Mouse (Mus musculus) embryonic facial prominence, embryonic 15.5 days (tissue): Measurements from ENCODE around the gene Slc12a1. TPM values are rescaled to one million over a fixed set of nuclear protein-coding genes. Genes with fewer than 3 reads are reported as not detected.
A peak's percentile ranks its signal among the peaks of the same experiment; 100 is the strongest.

Experiments
- ATAC-seq: fragments of 200-750 bp; cut with Nextera tagmentation; 2 replicates; pipeline ENCODE4 v1.8.0; 2017; ENCODE audit warnings: low read depth, moderate TSS enrichment; ENCODE audit not compliant: insufficient number of reproducible peaks, low FRiP score, low TSS enrichment
- H3K27ac ChIP-seq: fragments of 300-500 bp; sonication (generic); replicated peaks from 2 replicates; pipeline ENCODE4 v1.5.1; 2015; ENCODE audit warnings: mild to moderate bottlenecking, inconsistent platforms
- H3K27me3 ChIP-seq: fragments of 300-500 bp; sonication (generic); 2 replicates; pipeline ENCODE4 v1.6.1; 2015; ENCODE audit warnings: inconsistent platforms
- H3K36me3 ChIP-seq: fragments of 300-500 bp; sonication (generic); 2 replicates; pipeline ENCODE4 v1.6.1; 2015; ENCODE audit warnings: mild to moderate bottlenecking, inconsistent platforms
- H3K4me1 ChIP-seq: fragments of 300-500 bp; sonication (generic); 2 replicates; pipeline ENCODE4 v1.6.1; 2015; ENCODE audit warnings: inconsistent platforms
- H3K4me2 ChIP-seq: fragments of 300-500 bp; sonication (generic); replicated peaks from 2 replicates; pipeline ENCODE4 v1.6.1; 2015; ENCODE audit warnings: mild to moderate bottlenecking, inconsistent platforms
- H3K4me3 ChIP-seq: fragments of 300-500 bp; sonication (generic); replicated peaks from 2 replicates; pipeline ENCODE4 v1.5.1; 2015; ENCODE audit warnings: mild to moderate bottlenecking, inconsistent platforms
- H3K9ac ChIP-seq: fragments of 300-500 bp; sonication (generic); 2 replicates; pipeline ENCODE4 v1.6.1; 2015; ENCODE audit warnings: inconsistent platforms
- H3K9me3 ChIP-seq: fragments of 300-500 bp; sonication (generic); replicated peaks from 2 replicates; pipeline ENCODE4 v1.6.1; 2016; ENCODE audit warnings: inconsistent platforms
- WGBS: fragments of 180-500 bp; shearing (Covaris S2); methylation state at CpG from one replicate; pipeline ENCODE4 v1.1.7; 2015; 5-methylcytosine and 5-hydroxymethylcytosine counted together
- polyA plus RNA-seq: library from polyadenylated mRNA; unstranded; fragments of >200 nt; fragmentation: Nextera tagmentation; extraction: Ambion mirVana; gene quantifications from 2 replicates; pipeline ENCODE4 v1.2.1, GENCODE M21; 2015

The Slc12a1 gene
- polyA plus RNA-seq, 1 experiment from 2014 or later = not detected

DNA sequence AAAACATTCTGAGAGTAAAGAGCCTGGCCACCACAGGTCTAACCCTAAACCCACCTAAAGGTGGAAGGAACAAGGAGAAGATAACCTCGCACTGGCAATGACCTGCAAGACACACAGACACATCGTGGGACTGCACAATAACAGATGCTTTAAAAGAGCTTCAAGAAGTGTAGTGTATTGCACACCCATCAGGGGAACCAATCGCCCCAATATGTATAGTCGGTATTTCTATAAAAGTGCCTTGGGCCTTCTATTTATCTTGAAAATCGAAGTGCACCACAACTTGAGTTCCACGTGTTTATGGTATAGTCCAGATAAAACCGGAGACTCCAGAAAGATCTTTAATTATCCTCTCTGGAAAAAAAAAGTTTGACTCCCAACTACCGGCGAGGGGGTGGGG is 94.4 kb downstream of the Slc12a1 start:
- Histone ChIP-seq H3K9ac (no peak overlapping the region), H3K4me3 (peak overlapping the region; percentile 60), H3K27me3 (no peaks in the 10 kb centered on the region), H3K4me1 (peaks cover 24% of the 10 kb centered on the region), H3K4me2 (peak overlapping the region; percentile 52), H3K9me3 (no peaks in the 10 kb centered on the region), H3K36me3 (peaks cover 15% of the 10 kb centered on the region; the same call in 1 of the 2 replicates), H3K27ac (peak overlapping the region; percentile 94)
- 12% methylated on average over 9 of the region's 9 CpGs for WGBS
- ATAC-seq = no peak

- Histone ChIP-seq H3K27ac (peak within 1 kb of the TSS; percentile 94), H3K36me3 (peaks cover 17% of the 10 kb centered on the region; the same call in 1 of the 2 replicates), H3K27me3 (no peaks in the 10 kb centered on the region), H3K9me3 (no peaks in the 10 kb centered on the region), H3K4me2 (peak within 1 kb of the TSS; percentile 52), H3K9ac (peak within 1 kb of the TSS; percentile 48), H3K4me1 (peaks cover 24% of the 10 kb centered on the region), H3K4me3 (peak within 1 kb of the TSS; percentile 60)
- WGBS = under 1% methylated on average over 96 of the region's 96 CpGs
- ATAC-seq = peak; percentile 100
Observed at GRCm38 (mm10) chr2:125247108-125247961, 95.0 kb downstream of the Slc12a1 start, which contains the start of gene Dut. Gene Dut, plus strand, starts transcription at chr2:125247190.

- Histone ChIP-seq H3K36me3 (peaks cover 18% of the 10 kb centered on the region; the same call in 1 of the 2 replicates), H3K27me3 (no peaks in the 10 kb centered on the region), H3K4me3 (peak overlapping the region; percentile 60), H3K27ac (peak overlapping the region; percentile 94), H3K9ac (peak overlapping the region; percentile 48), H3K4me2 (peak overlapping the region; percentile 52), H3K4me1 (peaks cover 24% of the 10 kb centered on the region), H3K9me3 (no peaks in the 10 kb centered on the region)
- 0 out of 2 replicates have a peak, but pooled peaks have one; percentile 5 for ATAC-seq
- WGBS = under 1% methylated on average over 9 of the region's 9 CpGs
Observed at GRCm38 (mm10) chr2:125247962-125248235, 95.6 kb downstream of the Slc12a1 start.

DNA sequence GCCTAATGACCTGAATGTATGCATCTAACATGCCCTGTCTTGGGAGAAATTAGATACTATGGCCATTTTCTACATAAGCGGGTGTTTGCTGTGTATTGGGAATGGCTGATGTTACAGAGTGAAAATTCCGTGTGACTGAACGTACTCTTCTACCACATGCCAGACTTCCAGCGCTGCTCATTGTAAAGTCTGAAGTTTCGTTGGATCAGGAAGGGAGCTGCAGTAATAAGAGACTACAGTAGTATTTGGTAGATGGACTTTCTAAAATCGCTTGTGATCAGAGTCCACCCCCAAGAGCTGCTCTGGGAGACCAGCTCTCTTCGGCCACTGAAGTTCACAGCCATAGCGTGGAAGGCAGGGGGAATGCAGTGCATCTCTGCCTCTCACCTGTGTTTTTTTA is 96.0 kb downstream of the Slc12a1 start:
- WGBS = 1% methylated on average over 8 of the region's 8 CpGs
- H3K36me3 ChIP-seq = peaks cover 21% of the 10 kb centered on the region
- no peak for ATAC-seq
- H3K27ac ChIP-seq = peak overlapping the region; percentile 94
- H3K9me3 ChIP-seq = no peaks in the 10 kb centered on the region
- peak overlapping the region; percentile 48 for H3K9ac ChIP-seq
- no peaks in the 10 kb centered on the region for H3K27me3 ChIP-seq
- H3K4me2 ChIP-seq = peak overlapping the region; percentile 52
- H3K4me1 ChIP-seq = peaks cover 24% of the 10 kb centered on the region
- peak overlapping the region; percentile 60 for H3K4me3 ChIP-seq

GRCm38 (mm10) chr2:125249339-125249738 is 97.0 kb downstream of the Slc12a1 start:
- Histone ChIP-seq H3K4me1 (peaks cover 24% of the 10 kb centered on the region), H3K9ac (no peak overlapping the region), H3K4me2 (peak overlapping the region; percentile 52; the same call in 1 of the 2 replicates), H3K36me3 (peaks cover 32% of the 10 kb centered on the region), H3K4me3 (peak overlapping the region; percentile 60), H3K27ac (no peak overlapping the region), H3K27me3 (no peaks in the 10 kb centered on the region), H3K9me3 (no peaks in the 10 kb centered on the region)
- ATAC-seq = no peak
- 75% methylated on average over 4 of the region's 4 CpGs for WGBS

DNA sequence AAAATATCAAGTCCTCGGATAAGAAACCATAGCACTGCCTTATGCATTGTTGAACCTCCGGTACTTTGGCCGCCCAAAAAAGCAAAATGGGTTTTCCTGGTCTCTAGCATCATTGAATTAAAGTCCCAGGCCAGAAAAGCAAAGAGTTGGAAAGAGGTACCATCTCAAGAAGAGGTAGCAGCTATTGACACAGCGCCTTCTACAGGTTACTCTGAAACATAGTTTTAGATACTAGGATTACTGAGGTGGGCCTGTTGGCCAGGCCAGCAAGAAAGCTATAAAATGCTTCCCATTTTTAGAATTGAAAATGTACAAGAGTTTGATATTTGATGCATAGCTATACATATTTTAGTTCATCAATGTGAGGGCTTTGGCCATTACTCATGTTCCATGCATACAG is 97.6 kb downstream of the Slc12a1 start:
- 92% methylated on average over 4 of the region's 4 CpGs for WGBS
- Histone ChIP-seq H3K9me3 (no peaks in the 10 kb centered on the region), H3K4me2 (no peak overlapping the region), H3K27me3 (no peaks in the 10 kb centered on the region), H3K4me1 (peaks cover 24% of the 10 kb centered on the region), H3K36me3 (peaks cover 37% of the 10 kb centered on the region), H3K9ac (no peak overlapping the region), H3K4me3 (no peak overlapping the region), H3K27ac (no peak overlapping the region)
- ATAC-seq = no peak

DNA sequence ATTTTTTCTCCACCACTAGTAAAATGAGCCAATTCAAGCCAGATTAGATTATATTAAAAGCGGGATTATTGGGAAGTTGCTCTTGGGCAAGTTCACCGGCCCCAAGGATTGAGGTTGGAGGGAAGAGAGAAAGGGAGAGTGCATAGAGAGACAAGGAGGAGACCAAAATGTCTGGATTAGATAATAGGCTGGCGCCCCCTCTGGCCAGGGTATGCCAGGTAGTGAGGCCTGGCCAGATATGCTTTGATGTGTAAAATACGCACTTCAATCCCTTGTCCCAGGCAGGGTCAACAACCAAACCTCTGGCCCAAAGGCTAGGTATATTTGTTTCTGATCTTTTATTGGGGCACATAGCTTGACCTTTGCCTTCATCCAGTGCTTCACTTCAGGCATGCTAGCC is 99.5 kb downstream of the Slc12a1 start:
- H3K27me3 ChIP-seq = no peaks in the 10 kb centered on the region
- H3K4me1 ChIP-seq = peaks cover 16% of the 10 kb centered on the region; the same call in 1 of the 2 replicates
- peaks cover 46% of the 10 kb centered on the region for H3K36me3 ChIP-seq
- no peak overlapping the region for H3K9ac ChIP-seq
- H3K9me3 ChIP-seq = no peaks in the 10 kb centered on the region
- H3K27ac ChIP-seq = no peak overlapping the region
- ATAC-seq = no peak
- H3K4me2 ChIP-seq = no peak overlapping the region
- no peak overlapping the region for H3K4me3 ChIP-seq
- 88% methylated on average over 4 of the region's 4 CpGs for WGBS

- Histone ChIP-seq H3K4me1 (peaks cover 16% of the 10 kb centered on the region; the same call in 1 of the 2 replicates), H3K27ac (no peak overlapping the region), H3K4me2 (no peak overlapping the region), H3K9me3 (no peaks in the 10 kb centered on the region), H3K9ac (no peak overlapping the region), H3K4me3 (no peak overlapping the region), H3K36me3 (peaks cover 51% of the 10 kb centered on the region), H3K27me3 (no peaks in the 10 kb centered on the region)
- 60% methylated on average over 2 of the region's 2 CpGs for WGBS
- ATAC-seq = no peak
Observed at GRCm38 (mm10) chr2:125252275-125252674, 100.0 kb downstream of the Slc12a1 start.

GRCm38 (mm10) chr2:125253699-125254098 is 101.4 kb downstream of the Slc12a1 start:
- Histone ChIP-seq H3K4me1 (peaks cover 10% of the 10 kb centered on the region; the same call in 1 of the 2 replicates), H3K4me2 (no peak overlapping the region), H3K9me3 (no peaks in the 10 kb centered on the region), H3K27ac (no peak overlapping the region), H3K4me3 (no peak overlapping the region), H3K36me3 (peaks cover 62% of the 10 kb centered on the region), H3K27me3 (no peaks in the 10 kb centered on the region), H3K9ac (no peak overlapping the region)
- ATAC-seq = no peak
- WGBS = 94% methylated on average over 6 of the region's 6 CpGs

- H3K4me3 ChIP-seq = no peak overlapping the region
- no peak overlapping the region for H3K4me2 ChIP-seq
- no peaks in the 10 kb centered on the region for H3K9me3 ChIP-seq
- 94% methylated on average over 3 of the region's 3 CpGs for WGBS
- H3K4me1 ChIP-seq = peaks cover under 1% of the 10 kb centered on the region; the same call in 1 of the 2 replicates
- H3K36me3 ChIP-seq = peaks cover 62% of the 10 kb centered on the region
- H3K9ac ChIP-seq = no peak overlapping the region
- no peaks in the 10 kb centered on the region for H3K27me3 ChIP-seq
- H3K27ac ChIP-seq = no peak overlapping the region
- no peak for ATAC-seq
Observed at GRCm38 (mm10) chr2:125254630-125255029, 102.3 kb downstream of the Slc12a1 start.

DNA sequence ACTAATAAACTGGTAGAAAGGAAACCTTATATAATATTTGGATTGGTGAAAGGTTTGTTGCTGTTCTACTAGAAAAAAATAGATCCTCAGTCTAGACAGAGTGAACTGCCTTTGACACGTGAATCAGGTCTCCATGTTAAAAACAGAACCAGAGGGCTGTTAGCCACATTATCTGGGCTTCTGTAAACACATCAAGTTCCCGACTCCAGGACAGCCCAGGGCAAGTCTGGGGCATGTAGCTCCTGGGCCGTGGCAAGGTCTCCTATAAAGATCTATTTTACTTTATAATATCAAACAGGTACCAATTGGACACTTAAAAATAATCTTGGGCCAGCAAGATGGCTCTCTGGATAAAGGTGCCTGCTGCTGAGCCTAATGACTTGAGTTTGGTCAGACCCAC is 103.6 kb downstream of the Slc12a1 start:
- Histone ChIP-seq H3K27ac (no peak overlapping the region), H3K27me3 (no peaks in the 10 kb centered on the region), H3K9ac (no peak overlapping the region), H3K36me3 (peaks cover 56% of the 10 kb centered on the region), H3K9me3 (no peaks in the 10 kb centered on the region), H3K4me2 (no peak overlapping the region), H3K4me1 (no peaks in the 10 kb centered on the region), H3K4me3 (no peak overlapping the region)
- WGBS = 72% methylated on average over 3 of the region's 3 CpGs
- no peak for ATAC-seq
